Mouse (Mus musculus): ENCODE data around the gene Baz2b. TPM values are rescaled to one million over a fixed set of nuclear protein-coding genes. Genes with fewer than 3 reads are reported as not detected.

Baz2b gene
- total RNA-seq, 1 experiment from 2014 or later: 125 TPM

DNA sequence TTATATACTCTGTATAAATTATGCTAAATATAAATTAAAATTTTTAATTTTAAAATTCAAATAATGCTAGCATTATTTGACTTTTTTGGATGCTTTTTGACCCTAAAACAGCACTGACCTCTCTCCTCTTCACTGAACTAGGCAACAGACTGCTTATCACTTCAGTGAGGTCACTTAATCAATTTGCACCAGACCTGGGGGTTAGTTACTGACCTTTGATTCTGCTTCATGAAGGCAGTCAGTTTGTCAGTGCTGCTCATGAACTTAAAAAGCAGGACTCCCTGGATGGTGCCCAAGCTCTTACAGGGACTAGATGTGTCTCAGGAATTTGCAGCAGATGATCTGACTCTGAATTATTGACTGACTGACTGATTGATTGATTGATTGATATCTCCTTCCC, 217.9 kb downstream of the Baz2b start:
- ATAC-seq (replicated peaks; ENCODE audit: insufficient number of reproducible peaks, low FRiP score, low TSS enrichment, poor library complexity, severe bottlenecking): no peak

DNA sequence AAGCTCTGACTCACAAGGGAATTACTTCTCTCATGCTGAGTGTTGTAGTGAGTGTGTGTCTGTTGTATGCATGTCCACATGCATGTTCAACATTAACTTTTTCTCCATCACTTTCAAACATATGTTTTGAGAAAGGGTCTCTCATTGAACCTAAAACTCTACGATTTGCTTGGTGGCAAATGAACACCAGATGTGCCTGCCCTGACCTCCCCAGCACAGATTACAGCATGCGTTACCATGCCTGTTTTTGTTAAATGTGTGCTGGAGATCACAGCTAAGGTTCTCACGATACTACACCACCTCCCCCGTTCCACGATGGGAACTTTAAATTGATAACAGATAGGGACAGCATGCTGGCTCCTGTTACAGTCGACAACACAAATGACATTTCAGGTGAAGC, 222.1 kb downstream of the Baz2b start:
- ATAC-seq (replicated peaks; ENCODE audit: insufficient number of reproducible peaks, low FRiP score, low TSS enrichment, poor library complexity, severe bottlenecking): no peak

DNA sequence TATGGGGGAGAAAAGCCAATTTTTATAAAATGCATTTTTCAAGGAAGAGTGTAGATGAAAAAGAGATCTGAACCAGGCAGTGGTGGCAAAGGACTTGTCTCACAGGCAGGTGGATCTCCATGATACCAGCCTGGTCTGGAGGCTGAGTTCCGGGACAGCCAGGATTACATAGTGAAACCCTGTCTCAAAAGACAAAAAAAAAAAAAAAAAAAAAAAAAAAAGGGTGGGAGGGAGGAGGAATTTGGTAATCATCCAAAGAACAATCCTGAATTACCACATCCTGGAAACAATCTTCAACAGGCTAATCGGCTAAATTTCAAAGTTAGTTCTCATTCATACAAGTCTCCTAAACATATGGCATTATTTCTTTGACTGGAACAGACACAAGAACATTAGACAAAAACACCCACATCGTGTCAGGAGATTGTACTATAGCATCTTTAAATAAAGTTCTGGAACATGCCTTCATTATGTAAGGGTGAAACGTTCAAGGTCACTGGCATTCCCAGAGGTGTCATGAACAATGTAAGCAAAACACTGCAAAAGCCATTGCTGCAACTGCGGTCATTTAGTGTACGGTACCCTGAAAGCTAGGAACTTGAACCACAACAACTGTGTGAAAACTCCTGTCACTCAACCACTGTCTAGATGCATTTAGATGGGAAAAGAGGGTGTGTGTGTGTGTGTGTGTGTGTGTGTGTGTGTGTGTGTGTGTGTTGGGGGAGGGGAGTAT, 230.0 kb downstream of the Baz2b start:
- ATAC-seq (replicated peaks; ENCODE audit: insufficient number of reproducible peaks, low FRiP score, low TSS enrichment, poor library complexity, severe bottlenecking): no peak

DNA sequence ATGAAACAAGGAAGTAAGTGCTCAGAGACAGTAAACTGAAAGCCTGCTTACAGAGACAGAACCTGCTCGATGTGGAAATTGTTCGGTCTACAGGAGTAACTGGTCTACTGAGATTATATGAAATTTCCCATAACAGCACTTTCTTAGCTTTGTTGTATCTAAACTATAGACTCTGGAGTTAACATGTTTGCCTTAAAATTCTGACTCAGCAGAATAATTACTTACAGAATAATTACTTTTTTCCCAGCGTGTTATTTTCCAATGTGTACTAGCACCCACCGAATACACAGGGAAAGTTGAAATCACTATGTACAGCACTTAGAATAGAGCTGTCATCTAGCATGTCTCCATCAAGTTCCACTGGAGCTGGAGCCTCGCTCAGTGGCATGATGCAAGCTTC, 233.0 kb downstream of the Baz2b start:
- ATAC-seq (replicated peaks; ENCODE audit: insufficient number of reproducible peaks, low FRiP score, low TSS enrichment, poor library complexity, severe bottlenecking): no peak

DNA sequence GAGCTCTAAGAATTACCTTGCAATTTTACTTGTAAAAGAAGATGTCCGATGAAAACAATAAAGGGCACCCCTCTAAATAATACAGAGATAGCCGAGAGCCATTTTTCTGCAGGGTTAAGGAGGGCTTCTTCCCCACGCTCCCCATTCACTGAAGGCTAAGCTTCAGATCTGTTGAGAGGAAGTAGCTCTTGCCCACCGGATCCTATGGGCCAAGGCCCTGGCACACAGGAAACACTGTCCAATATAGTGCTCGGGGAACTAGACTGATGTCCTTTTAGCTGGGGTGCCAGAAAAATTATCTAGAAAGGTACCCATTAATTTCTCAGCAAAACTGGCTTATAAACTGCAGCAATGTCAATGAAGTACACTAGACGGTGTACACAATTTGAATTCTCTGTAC, 233.9 kb downstream of the Baz2b start:
- no peak for ATAC-seq (replicated peaks; ENCODE audit: insufficient number of reproducible peaks, low FRiP score, low TSS enrichment, poor library complexity, severe bottlenecking)

DNA sequence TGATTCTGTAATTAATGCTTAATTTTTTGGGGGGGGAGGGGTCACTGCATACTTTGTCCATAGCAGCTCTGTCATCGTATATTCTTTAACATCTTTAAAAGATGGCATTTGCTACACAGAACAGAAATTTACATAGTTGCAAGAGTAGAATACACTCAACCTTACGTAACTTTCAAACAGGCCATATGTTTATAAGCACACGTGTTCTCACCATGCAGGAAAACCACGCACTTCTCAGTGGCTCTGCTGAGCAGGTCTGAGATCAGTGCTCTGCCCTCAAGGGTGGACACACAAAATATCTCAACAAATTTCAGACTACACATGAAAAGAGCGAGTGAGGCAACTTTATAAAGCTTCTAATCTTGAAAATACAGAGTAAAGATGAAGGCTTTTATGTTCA, 235.7 kb downstream of the Baz2b start:
- no peak for ATAC-seq (replicated peaks; ENCODE audit: insufficient number of reproducible peaks, low FRiP score, low TSS enrichment, poor library complexity, severe bottlenecking)

DNA sequence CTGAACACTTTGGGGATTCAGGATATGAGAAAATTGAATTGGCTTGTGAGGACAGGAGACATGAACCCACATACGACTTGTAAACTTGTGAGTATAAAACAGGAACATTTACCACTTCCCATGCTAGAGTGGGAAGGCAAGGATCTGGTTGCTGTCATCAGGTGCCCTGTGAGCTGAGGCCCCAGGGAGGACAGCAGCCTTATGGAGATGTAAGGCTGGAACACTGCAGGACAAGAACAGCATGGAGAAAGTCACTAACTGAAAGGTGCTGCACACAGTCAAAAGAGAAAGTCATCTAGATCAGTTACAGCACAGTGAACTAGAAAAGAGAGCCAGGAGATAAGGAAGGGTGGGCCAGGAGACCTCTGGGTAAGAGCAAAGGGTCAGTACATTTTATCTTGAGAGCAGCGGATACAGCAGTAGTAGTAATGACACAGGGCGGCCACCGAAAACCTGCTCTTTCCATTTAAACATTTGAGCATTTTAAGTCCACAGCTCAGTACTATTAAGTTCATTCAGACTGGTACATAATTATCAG, 236.5 kb downstream of the Baz2b start:
- ATAC-seq (replicated peaks; ENCODE audit: insufficient number of reproducible peaks, low FRiP score, low TSS enrichment, poor library complexity, severe bottlenecking): no peak

DNA sequence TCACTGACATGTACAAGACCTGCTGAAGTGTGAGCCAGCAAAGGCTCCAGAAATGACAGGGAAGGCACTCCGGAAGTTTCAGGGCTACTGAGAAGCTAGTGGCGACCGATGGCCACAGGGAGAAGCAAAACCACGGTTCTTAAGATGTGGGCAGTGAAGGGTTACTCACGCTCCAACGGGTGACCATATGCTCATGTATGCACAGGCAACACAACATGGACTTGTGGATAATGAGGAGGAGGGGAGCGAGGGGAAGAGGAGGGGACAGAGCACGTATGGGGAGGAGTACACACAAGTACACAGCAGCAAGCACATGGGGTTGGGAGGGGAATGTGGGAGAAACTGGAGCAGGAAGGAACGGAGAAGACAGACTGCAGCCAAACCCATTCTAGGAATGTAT, 239.1 kb downstream of the Baz2b start:
- ATAC-seq (replicated peaks; ENCODE audit: insufficient number of reproducible peaks, low FRiP score, low TSS enrichment, poor library complexity, severe bottlenecking): no peak

DNA sequence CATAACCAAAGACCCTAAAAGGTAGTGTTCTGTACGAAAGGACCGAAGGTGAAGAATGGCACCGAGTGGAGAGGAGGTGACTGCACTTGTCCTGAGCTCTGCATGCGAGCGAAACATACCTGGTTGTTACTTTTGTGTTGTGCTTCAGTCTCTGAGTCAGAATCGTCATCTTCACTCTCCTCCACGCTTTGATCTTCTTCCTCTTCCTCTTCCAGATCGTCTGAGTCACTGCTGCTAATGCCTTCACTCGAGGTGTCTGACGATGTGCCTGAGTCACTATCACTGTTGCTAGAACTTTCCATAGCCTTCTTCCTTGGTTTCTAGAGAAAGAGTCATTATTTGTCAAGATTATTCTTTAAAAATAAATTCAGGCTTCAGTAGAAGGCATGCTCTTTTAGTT, 240.5 kb downstream of the Baz2b start:
- no peak for ATAC-seq (replicated peaks; ENCODE audit: insufficient number of reproducible peaks, low FRiP score, low TSS enrichment, poor library complexity, severe bottlenecking)

DNA sequence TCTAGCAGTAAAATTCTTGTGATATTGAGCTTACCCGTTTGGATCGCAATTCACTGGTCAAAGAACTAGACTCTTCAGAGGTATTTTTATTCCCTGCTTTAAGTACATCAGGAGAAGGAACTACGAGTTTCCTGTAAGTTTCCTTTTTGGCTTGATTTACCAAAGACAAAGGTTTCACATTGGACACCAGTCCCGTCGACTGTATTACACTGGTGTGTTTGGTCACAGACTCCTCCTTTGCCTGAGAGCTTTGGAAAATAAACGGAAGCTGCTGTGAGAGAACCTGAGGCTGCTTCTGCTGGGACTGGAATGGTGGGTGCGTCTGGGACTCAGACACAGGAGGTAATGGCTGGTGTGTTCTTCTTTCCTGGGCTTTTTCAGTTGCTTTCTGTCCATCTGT, 241.0 kb downstream of the Baz2b start:
- ATAC-seq (replicated peaks; ENCODE audit: insufficient number of reproducible peaks, low FRiP score, low TSS enrichment, poor library complexity, severe bottlenecking): no peak

DNA sequence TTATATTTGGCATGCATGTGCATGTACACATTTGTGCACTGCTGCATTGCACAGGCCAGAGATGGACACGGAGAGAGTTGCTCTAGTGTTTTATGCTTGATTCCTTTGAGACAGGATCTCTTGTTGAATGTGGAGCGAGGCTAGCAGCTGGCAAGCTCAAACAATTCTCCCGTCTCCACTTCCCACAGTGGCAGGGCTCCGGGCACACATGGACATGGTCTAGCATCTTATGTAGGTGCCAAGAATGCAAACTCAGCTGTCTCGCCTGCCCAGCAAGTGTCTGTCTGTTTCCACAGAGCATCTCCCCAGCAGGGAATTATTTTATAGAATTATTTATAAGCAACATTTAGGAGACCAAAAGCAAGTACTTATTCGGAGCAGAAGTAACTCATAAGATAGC, 243.2 kb downstream of the Baz2b start:
- no peak for ATAC-seq (replicated peaks; ENCODE audit: insufficient number of reproducible peaks, low FRiP score, low TSS enrichment, poor library complexity, severe bottlenecking)

DNA sequence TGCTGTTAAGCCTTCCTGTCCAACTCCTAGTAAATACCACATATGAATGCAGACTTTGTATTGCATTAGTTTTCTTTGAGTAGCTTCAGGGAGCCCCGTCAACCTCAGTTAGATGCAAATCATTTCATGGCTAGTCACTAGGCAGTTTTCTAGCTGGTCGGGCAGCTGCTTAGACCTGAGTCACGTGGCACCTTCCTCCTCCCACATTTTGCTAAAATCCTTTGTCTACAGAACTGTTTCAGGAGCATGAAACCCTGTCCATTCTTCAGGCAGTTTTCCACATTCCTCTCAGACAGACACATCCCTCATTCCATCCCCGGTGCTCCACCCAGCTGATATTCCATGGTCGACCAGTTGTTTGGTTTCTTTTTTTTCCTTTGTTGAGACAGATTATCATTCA, 246.6 kb downstream of the Baz2b start:
- ATAC-seq (replicated peaks; ENCODE audit: insufficient number of reproducible peaks, low FRiP score, low TSS enrichment, poor library complexity, severe bottlenecking): no peak

DNA sequence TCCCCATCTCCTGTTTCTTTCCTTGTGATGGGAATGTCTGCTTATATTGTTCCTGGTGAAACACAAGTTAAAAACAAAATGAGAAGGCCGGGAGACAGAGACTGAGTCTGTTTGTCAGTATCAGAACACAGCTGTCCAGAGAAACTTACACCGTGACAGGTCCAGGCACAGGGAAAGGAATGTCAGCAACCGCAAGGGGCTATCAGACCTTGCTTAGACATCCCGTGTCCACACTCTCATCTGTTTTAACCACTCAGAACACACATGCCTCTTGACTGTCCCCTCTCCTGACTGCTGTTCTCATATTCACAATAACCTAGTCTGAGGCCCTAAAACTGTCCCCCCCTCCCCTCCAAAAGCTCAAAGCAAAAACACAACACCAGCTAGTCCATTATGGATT, 247.1 kb downstream of the Baz2b start:
- no peak for ATAC-seq (replicated peaks; ENCODE audit: insufficient number of reproducible peaks, low FRiP score, low TSS enrichment, poor library complexity, severe bottlenecking)

DNA sequence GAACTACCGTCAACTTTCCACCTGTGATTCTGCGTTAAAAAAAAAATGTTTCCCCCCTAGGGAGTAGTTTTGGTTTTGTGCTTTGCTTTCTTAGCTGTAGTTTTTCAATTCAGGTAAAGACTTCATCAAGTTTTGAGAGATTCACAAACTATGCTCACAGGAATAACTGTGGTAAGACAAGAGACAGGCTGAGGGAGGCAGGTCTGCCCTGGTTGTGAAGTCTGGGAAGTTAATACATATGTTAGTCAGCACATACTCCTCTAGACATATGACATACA, 249.2 kb downstream of the Baz2b start:
- ATAC-seq (replicated peaks; ENCODE audit: insufficient number of reproducible peaks, low FRiP score, low TSS enrichment, poor library complexity, severe bottlenecking): no peak

DNA sequence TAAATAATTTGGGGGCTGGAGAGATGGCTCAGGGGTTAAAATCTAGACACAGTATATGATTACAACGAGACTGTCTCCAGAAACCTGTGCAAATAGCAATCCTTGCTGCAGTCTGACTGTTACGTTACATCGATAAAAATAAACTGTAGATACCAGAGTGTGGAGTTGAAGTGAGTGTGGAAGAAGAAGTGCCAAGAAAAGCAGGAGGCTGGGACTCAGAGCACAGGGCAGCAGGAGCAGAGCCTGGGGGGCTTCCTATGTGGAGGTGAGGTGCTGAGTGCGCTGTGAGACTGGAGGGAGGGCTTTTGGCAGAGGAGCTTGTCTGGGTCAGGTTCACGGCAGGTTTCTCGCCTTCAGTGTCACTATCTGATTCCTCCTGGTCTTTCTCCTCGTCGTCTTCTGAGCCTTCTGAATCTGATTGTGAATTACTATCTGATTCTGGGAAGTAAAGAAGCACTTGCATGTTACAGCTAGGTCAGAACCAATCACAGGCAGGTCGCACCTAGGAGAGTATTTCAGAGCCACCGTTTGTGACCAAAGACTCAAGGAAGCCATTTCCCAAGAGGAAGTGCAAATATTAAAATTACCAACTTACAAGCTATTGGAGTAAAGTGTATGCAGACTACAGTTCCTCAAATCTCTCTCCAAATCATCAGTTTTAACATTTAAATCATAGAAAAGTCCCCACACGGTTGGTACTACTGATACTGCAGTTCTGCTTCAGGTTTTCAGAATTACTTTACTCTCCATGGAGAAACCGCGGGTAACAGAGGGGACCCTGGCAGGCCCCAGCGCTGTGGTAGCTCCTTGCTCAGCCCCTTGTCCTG, 249.8 kb downstream of the Baz2b start:
- ATAC-seq (replicated peaks; ENCODE audit: insufficient number of reproducible peaks, low FRiP score, low TSS enrichment, poor library complexity, severe bottlenecking): no peak

DNA sequence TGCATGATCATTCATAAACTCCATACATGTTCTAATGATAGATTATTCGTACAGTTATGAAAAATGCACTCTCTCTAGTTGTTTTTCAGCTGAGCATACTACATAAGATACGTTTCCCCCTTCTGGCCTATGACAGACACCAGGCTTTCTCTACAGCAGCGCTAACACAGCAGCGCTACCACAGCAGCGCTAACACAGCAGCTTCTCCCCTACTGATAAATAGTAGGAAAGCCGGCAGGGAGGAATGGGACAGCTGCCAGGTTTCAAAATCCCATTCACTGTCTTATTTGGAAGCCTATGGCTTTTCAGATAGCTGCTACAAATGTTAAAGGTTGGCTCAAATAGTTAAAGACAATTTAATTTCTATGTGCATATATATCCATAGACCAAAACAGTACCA, 251.1 kb downstream of the Baz2b start:
- ATAC-seq (replicated peaks; ENCODE audit: insufficient number of reproducible peaks, low FRiP score, low TSS enrichment, poor library complexity, severe bottlenecking): no peak

DNA sequence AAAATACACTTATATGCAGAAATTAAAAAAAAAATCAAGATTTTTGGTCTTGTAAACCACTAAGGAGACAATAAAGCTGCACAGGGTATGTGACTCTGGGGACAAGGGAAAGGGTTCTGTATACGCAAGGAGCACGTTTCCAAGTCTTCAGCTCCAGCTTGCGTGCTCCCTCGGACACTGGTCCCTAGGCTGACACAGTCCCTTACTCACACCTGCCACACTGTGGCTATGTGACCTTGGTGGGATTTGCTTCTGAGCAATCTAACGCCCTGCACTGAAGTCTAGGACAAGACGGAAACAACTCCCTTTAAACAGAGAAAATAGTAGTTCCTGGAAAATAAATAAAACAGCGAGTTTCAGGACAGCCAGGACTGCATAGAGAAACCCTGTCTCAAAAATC, 253.7 kb downstream of the Baz2b start:
- ATAC-seq (replicated peaks; ENCODE audit: insufficient number of reproducible peaks, low FRiP score, low TSS enrichment, poor library complexity, severe bottlenecking): no peak

DNA sequence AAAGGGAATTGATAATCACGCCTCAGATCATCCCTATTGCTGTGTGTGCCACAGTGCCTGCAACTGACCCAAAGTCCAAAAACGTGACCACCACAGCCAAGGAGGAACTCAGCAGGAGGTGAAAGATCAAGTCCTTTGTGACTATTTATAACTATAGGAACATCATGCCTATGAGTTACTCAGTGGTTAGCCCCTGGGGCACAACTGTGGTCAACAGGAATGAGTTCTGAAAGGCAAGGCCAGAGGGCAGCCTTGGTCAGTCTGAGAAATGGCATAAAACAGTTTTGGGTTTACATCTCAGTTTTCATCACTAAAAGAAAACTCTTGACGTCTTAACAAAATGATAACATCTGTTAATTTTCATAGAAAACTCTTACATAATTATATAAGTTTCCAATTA, 254.8 kb downstream of the Baz2b start:
- no peak for ATAC-seq (replicated peaks; ENCODE audit: insufficient number of reproducible peaks, low FRiP score, low TSS enrichment, poor library complexity, severe bottlenecking)

DNA sequence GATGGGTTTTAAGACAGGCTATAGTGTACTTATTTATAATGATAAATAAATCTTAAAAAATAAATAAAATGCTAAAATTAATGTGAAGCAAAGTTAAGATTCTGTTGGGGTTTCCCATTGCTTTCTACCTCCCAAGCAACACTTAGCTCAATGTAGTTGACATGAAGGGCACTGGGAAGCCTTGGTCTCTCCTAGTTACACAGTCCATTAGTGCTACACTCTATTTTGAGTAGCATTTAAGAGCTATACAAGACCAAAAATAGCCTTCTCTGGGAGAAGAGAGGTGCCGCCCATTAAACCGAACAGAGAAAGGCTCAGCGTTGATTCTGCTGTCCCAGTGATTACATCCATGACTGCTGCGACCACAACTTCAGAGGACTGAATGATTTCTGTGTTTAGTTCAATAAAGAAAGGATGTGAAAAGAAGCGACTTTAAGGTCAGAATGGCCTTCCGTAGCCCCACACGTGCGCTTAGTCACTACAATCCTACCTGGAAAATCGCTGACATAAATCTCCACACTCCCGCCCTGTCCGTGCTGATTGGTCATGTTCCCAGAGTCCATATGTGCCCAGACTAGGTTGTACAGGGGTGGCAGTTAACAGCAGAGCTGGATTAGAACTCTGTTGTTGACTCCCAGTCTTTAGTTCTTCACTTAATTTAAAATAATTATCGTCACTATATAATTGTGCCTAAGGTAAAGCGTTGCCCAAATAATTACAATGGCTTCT, 257.2 kb downstream of the Baz2b start:
- ATAC-seq (replicated peaks; ENCODE audit: insufficient number of reproducible peaks, low FRiP score, low TSS enrichment, poor library complexity, severe bottlenecking): no peak

DNA sequence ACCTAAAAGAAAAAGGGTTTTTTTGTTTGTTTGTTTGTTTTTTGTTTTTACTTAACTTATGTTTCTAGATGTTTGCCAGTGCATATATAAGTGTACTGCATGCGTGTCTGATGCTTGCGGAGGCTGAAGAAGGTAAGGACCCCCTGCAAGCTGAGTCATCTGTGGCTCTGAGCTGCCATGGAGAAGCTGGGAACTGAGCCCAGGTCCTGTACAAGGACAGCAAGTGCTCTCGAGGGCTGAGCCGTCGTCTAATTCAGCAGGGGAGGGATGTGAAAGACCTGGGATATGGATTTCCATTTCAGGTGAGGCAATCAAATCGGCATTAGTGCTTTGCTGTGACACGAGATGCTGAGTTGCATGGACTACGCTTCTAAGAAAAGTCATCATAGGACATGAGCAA, 257.9 kb downstream of the Baz2b start:
- no peak for ATAC-seq (replicated peaks; ENCODE audit: insufficient number of reproducible peaks, low FRiP score, low TSS enrichment, poor library complexity, severe bottlenecking)
